9 mouse cellular contexts compared by ENCODE assay signal in genomic region chr11:115716410-115717338, GRCm38 (mm10). TPM values are rescaled to one million over a fixed set of nuclear protein-coding genes. Genes with fewer than 3 reads are reported as not detected.
A peak's percentile ranks its signal among the peaks of the same experiment; 100 is the strongest.
DNase-seq lines count a peak whose midpoint lies in the region; ATAC-seq lines count a peak whose summit lies in the region.
"Had no signal": no experiment of that assay in that cellular context is flagged by ENCODE, and none has a peak within 500 bp of the region (broad histone marks: within the 10 kb centered on the region; RNA-seq: fewer than 3 reads in every experiment).

No protein-coding gene starts in this region.

- H3K27me3 ChIP-seq in intestine, embryonic 15.5 days (replicated peaks) = no peaks in the 10 kb centered on the region
- H3K27me3 ChIP-seq in neural tube, embryonic 15.5 days (replicated peaks) = no peaks in the 10 kb centered on the region

- ATAC-seq in intestine, embryonic 15.5 days = peak; percentile 56
- no peak for ATAC-seq in neural tube, embryonic 15.5 days (ENCODE audit: low FRiP score)

- H3K9ac ChIP-seq in intestine, embryonic 15.5 days = no peak overlapping the region
- H3K9ac ChIP-seq in neural tube, embryonic 15.5 days (replicated peaks) = no peak overlapping the region

- peak; percentile 92 for DNase-seq in 416B (ENCODE audit: low read depth)
- DNase-seq in CD4-positive, CD25-positive, alpha-beta regulatory T cell, adult 2 months (ENCODE audit: low read depth, low spot score) = peak; percentile 63
- peak; percentile 57 to 70 for DNase-seq in spleen, adult 18-20 months
- DNase-seq in frontal cortex, postnatal 14 days (ENCODE audit: low spot score in 2 of 2) = no peak
- no peak for DNase-seq in urinary bladder, postnatal 25 days (ENCODE audit: low spot score)
- DNase-seq in lung, adult 18-20 months = no peak
- DNase-seq: cerebellum, adult 18-20 months had no signal

- no peaks in the 10 kb centered on the region for H3K36me3 ChIP-seq in intestine, embryonic 15.5 days
- no peaks in the 10 kb centered on the region for H3K36me3 ChIP-seq in neural tube, embryonic 15.5 days

- no peak overlapping the region for H3K27ac ChIP-seq in intestine, embryonic 15.5 days
- H3K27ac ChIP-seq in neural tube, embryonic 15.5 days (replicated peaks) = no peak overlapping the region

- no peaks in the 10 kb centered on the region for H3K4me1 ChIP-seq in intestine, embryonic 15.5 days (replicated peaks)
- no peaks in the 10 kb centered on the region for H3K4me1 ChIP-seq in neural tube, embryonic 15.5 days

- WGBS in intestine, embryonic 15.5 days = 62% methylated on average over 15 of the region's 15 CpGs
- WGBS in neural tube, embryonic 15.5 days = 74% methylated on average over 15 of the region's 15 CpGs

- H3K4me2 ChIP-seq in intestine, embryonic 15.5 days (replicated peaks) = no peak overlapping the region
- H3K4me2 ChIP-seq in neural tube, embryonic 15.5 days = no peak overlapping the region

- no peak overlapping the region for H3K4me3 ChIP-seq in intestine, embryonic 15.5 days (replicated peaks)
- no peak overlapping the region for H3K4me3 ChIP-seq in neural tube, embryonic 15.5 days (replicated peaks)

- H3K9me3 ChIP-seq in intestine, embryonic 15.5 days = no peaks in the 10 kb centered on the region
- H3K9me3 ChIP-seq in neural tube, embryonic 15.5 days (replicated peaks) = no peaks in the 10 kb centered on the region

RNA-seq across cellular contexts. Expression of gene Grb2, which starts 8.3 kb away (rescaled TPM):
- polyA plus RNA-seq in intestine, embryonic 15.5 days (2015; fragmentation: Nextera tagmentation; extraction: Ambion mirVana) = 79.3 and 79.4 TPM in 2 replicates
- 192 and 194 TPM in 2 replicates for polyA plus RNA-seq in neural tube, embryonic 15.5 days (2015; fragmentation: Nextera tagmentation; extraction: Ambion mirVana)

RNA-seq across cellular contexts. Expression of gene Tmem94, which starts 48.6 kb away (rescaled TPM):
- polyA plus RNA-seq in intestine, embryonic 15.5 days (2015; fragmentation: Nextera tagmentation; extraction: Ambion mirVana) = 18.6 and 20.8 TPM in 2 replicates
- polyA plus RNA-seq in neural tube, embryonic 15.5 days (2015; fragmentation: Nextera tagmentation; extraction: Ambion mirVana) = 20.3 and 21.2 TPM in 2 replicates

Comparison
In these comparisons a context has a peak if more than half of its experiments do, and no peak if none do; other contexts are left out.
1. DNase-seq: peak in 416B (single experiment), CD4-positive, CD25-positive, alpha-beta regulatory T cell, adult 2 months (single experiment) and spleen, adult 18-20 months (2 of 2); none in frontal cortex, postnatal 14 days (0 of 2), urinary bladder, postnatal 25 days (single experiment) and lung, adult 18-20 months (0 of 2).